Mouse (Mus musculus): ENCODE results near the gene Ifrd1. TPM values are rescaled to one million over a fixed set of nuclear protein-coding genes. Genes with fewer than 3 reads are reported as not detected.
"Not testable (repeated sequence)": the region's sequence is repeated elsewhere in the genome, so short reads cannot be mapped to it uniquely, and the experiment has no call there.

Ifrd1 gene
- 129 and 177 TPM in 2 replicates for total RNA-seq (2017)

DNA sequence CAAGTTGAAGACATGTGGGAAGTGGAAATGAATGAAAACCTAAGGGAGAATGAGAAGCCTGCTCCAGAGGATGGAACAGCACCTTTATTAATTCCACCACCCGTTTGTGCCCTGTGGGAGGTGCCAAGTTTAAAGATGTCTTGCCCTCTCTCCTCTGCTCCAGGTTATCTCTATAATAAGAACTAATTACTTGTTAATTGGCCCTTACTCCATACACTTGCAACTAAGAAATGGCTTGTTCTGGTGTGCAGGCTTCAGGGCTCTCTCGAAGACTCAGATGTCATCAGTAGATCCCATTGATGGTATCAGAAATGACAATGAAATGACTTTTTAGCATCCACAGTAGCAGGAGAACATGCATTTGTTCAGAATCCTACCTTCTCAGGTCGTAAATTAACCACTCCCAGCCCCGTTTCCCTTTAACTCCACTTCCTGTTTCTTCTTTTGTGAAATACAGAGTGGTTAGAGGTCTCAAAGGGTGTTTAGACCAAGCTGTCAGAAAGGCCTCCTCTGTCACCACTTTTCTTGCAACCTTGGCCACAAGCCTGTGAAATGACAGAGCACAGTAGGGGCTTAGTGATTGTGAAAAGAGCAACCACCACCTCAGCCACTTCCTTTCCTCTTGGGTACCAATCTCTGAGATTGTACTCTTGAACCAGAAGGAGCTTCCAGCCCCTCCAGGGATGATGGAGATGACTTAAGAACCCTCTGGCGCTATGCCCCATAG, at the start of gene Ifrd1:
Ifrd1 (minus strand) TSS at position 51 of the 727 bp plus-strand sequence.
- peak; percentile 91 for ATAC-seq (replicated peaks; ENCODE audit: low read depth, poor library complexity, severe bottlenecking)

GRCm38 (mm10) chr12:40286539-40286938, 38.2 kb upstream of the Ifrd1 start:
- no peak for ATAC-seq (replicated peaks; ENCODE audit: low read depth, poor library complexity, severe bottlenecking)

- ATAC-seq (replicated peaks; ENCODE audit: low read depth, poor library complexity, severe bottlenecking) = no peak
Measured at GRCm38 (mm10) chr12:40280596-40281325, 32.5 kb upstream of the Ifrd1 start.

GRCm38 (mm10) chr12:40277581-40277980, 29.3 kb upstream of the Ifrd1 start:
- ATAC-seq (replicated peaks; ENCODE audit: low read depth, poor library complexity, severe bottlenecking) = 0 out of 2 replicates have a peak, but pooled peaks have one; percentile 32

GRCm38 (mm10) chr12:40274931-40275330, 26.6 kb upstream of the Ifrd1 start:
- ATAC-seq (replicated peaks; ENCODE audit: low read depth, poor library complexity, severe bottlenecking) = no peak

GRCm38 (mm10) chr12:40273339-40273738, 25.0 kb upstream of the Ifrd1 start:
- peak; percentile 73 for ATAC-seq (replicated peaks; ENCODE audit: low read depth, poor library complexity, severe bottlenecking)

GRCm38 (mm10) chr12:40272710-40273109, 24.4 kb upstream of the Ifrd1 start:
- no peak for ATAC-seq (replicated peaks; ENCODE audit: low read depth, poor library complexity, severe bottlenecking)

DNA sequence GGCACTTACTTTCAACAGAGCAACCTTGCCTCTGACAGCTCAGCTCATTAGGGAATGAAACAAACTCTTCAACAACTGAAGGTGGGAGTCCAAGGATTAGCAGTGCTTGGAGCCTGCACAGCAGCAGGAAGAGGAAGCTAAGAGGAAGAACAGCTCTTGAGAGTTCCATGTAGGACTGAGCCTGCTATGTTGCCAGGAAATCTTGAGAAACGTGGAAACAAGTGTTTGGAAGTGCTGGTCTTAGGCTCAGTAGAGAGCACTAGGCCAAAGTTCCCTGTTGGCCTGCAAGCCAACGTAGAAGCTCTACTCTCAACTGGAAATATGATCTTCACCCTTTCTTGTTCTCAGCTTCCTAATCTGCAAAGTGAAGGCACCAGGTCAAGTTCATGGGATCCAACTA, 20.0 kb upstream of the Ifrd1 start:
- ATAC-seq (replicated peaks; ENCODE audit: low read depth, poor library complexity, severe bottlenecking) = no peak

DNA sequence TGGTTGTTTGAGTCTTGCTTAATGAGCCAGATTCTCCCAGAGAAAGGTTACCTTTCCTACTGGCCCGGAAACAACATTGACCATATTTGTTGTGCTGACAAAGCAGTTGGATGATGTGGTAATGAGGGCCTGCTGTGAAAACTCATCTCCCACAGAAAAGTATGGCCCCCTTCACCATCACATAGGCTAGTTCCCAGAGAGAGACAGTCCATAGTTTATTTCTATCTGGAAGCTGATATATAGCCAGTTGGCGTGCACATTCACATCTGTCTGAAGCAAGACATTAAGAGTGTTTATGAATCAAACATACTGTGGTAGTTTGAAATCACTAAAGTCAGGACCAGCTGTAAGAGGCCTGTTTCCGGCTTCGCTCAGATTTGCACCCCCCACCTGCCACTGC, 15.4 kb upstream of the Ifrd1 start:
- no peak for ATAC-seq (replicated peaks; ENCODE audit: low read depth, poor library complexity, severe bottlenecking)

DNA sequence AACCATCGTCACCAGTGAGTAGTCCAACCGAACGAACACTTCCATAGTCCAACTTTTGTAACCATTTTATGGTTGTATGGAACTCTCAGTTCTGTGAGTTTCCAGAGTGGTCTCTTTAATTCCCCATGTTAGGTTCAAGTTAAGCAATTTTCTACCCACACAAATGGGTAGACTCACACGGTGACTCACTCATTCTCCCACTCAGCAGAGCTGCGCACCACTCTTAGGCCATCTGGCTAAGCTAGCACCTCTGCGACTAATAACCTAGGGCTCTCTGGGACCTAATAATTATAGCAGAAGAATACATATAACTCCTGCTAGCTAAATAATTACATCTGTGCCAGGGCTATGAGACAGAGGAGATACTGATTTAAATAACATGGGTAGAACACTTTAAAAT, 14.7 kb upstream of the Ifrd1 start:
- ATAC-seq (replicated peaks; ENCODE audit: low read depth, poor library complexity, severe bottlenecking) = no peak

- ATAC-seq (replicated peaks; ENCODE audit: low read depth, poor library complexity, severe bottlenecking) = no peak
Measured at GRCm38 (mm10) chr12:40258462-40259000, 10.2 kb upstream of the Ifrd1 start.

- ATAC-seq (replicated peaks; ENCODE audit: low read depth, poor library complexity, severe bottlenecking) = peak; percentile 98
Measured at GRCm38 (mm10) chr12:40257226-40257625, 8.9 kb upstream of the Ifrd1 start.

- ATAC-seq (replicated peaks; ENCODE audit: low read depth, poor library complexity, severe bottlenecking) = no peak
Measured at GRCm38 (mm10) chr12:40256543-40256942, 8.2 kb upstream of the Ifrd1 start.

DNA sequence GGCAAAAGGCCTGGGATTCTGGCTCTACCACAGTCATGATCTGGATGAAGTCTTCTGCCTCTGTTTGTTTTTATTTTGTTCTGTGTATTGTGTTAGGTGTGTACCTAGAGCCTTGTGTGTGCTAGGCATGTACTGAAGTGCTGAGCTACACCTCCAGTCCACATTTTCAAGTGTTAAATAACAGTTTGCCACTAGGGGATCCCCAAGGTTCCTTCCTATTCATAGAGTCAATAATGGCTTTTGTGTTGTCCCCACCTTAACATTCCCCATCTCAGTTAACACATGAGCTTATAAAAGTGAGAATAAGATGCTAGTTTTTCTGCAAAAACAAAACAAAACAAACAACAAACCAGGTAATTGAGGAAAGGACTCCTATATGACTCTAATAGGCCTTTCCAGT, 7.7 kb upstream of the Ifrd1 start:
- ATAC-seq (replicated peaks; ENCODE audit: low read depth, poor library complexity, severe bottlenecking) = no peak; the same call in 1 of the 2 replicates

DNA sequence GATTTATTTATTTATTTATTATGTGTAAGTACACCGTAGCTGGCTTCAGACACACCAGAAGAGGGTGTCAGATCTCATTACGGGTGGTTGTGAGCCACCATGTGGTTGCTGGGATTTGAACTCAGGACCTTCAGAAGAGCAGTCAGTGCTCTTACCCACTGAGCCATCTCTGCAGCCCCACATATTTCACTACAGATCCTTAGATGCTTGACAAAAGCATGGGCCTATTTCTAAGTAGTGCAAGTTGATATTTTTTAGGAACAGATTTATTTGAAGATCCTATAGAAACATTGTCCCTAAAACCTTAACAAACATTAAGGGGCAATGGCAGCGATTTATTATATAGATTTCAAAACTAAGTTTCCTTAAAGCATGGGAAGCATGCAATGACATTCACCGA, 7.0 kb upstream of the Ifrd1 start:
- not testable (repeated sequence) for ATAC-seq (replicated peaks; ENCODE audit: low read depth, poor library complexity, severe bottlenecking)

DNA sequence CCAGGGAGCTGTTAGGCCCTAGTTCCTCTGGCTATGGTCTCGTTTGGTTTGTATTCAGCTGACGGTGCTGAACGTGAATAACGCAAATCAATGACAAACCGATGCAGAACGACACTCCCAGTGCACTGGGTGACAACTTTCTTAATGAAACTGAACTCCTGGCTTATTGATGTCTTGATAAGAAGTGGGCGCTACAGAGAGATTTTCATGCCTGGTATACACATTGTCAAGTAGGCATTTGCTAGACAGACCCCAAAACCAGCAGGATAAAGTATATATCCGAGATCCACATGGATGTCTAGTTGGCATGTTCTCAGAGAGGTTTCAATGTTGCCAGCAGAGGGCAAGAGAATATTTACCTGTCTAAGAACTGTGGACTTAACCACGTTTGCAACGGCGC, 6.4 kb upstream of the Ifrd1 start:
- no peak for ATAC-seq (replicated peaks; ENCODE audit: low read depth, poor library complexity, severe bottlenecking)

GRCm38 (mm10) chr12:40253241-40253640, 4.9 kb upstream of the Ifrd1 start:
- no peak for ATAC-seq (replicated peaks; ENCODE audit: low read depth, poor library complexity, severe bottlenecking)

- no peak for ATAC-seq (replicated peaks; ENCODE audit: low read depth, poor library complexity, severe bottlenecking)
Measured at GRCm38 (mm10) chr12:40250256-40250655, 2.0 kb upstream of the Ifrd1 start.

GRCm38 (mm10) chr12:40247976-40248375, 328 bp downstream of the Ifrd1 start:
- peak; percentile 61 for ATAC-seq (replicated peaks; ENCODE audit: low read depth, poor library complexity, severe bottlenecking)

- no peak for ATAC-seq (replicated peaks; ENCODE audit: low read depth, poor library complexity, severe bottlenecking)
Measured at GRCm38 (mm10) chr12:40247384-40247783, 920 bp downstream of the Ifrd1 start.

DNA sequence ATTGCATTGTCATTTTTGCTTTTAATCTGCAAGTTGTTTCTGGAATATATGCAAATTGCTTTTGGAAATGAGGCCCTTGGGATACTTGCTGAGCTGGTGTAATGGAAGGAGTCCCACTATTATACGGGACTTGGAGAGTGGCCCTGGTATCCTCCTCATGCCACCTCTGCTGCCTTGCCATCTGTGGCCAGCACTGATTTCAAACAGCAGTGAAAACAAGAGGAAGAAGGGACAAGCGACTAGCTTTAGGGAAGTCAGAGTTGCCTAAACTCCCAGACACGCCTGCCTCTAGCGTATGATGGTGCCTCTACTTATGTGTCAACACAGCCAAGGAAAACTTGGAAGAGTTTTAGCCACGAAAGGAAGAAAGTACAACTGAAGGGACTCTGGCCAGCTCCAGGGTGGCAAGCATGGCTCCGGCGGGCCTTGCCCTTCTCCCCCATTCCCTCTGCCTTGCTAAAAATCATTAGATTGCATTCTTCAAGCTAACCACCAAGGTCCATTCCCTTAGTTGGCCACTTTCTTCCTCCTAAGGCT, 2.8 kb downstream of the Ifrd1 start:
- no peak for ATAC-seq (replicated peaks; ENCODE audit: low read depth, poor library complexity, severe bottlenecking)
